16 mouse cellular contexts compared by ENCODE assay signal in genomic region chr1:178847569-178847968, GRCm38 (mm10).
A peak's percentile ranks its signal among the peaks of the same experiment; 100 is the strongest.
DNase-seq lines count a peak whose midpoint lies in the region; ATAC-seq and TF ChIP-seq lines count a peak whose summit lies in the region.
"Had no signal": no experiment of that assay in that cellular context is flagged by ENCODE, and none has a peak within 500 bp of the region (broad histone marks: within the 10 kb centered on the region; RNA-seq: fewer than 3 reads in every experiment).

No protein-coding gene starts in this region.

- no peak overlapping the region for H3K9ac ChIP-seq in forebrain, embryonic 14.5 days (ENCODE audit: low read length)
- H3K9ac ChIP-seq in forebrain, embryonic 13.5 days, result no peak overlapping the region
- no peak overlapping the region for H3K9ac ChIP-seq in forebrain, postnatal 0 days
- no peak overlapping the region for H3K9ac ChIP-seq in forebrain, embryonic 12.5 days
- H3K9ac ChIP-seq in neural tube, embryonic 14.5 days (replicated peaks; ENCODE audit: low read depth, low read length), result no peak overlapping the region
- no peak overlapping the region for H3K9ac ChIP-seq in neural tube, embryonic 15.5 days (replicated peaks)
- H3K9ac ChIP-seq in heart, embryonic 11.5 days (ENCODE audit: low read depth, low read length), result no peak overlapping the region
- H3K9ac ChIP-seq: embryonic facial prominence, embryonic 13.5 days had no signal

- DNase-seq in forebrain, embryonic 14.5 days (ENCODE audit: low spot score), result peak; percentile 63
- DNase-seq in forebrain, postnatal 0 days, result peak; percentile 65
- DNase-seq: adrenal gland, adult 2 months; adrenal gland, postnatal 10 days; adrenal gland, postnatal 25 days; cerebellum, adult 11-12 months; cerebellum, adult 2 months; cerebellum, adult 9-10 months; cerebellum, postnatal 10 days; cerebellum, postnatal 25 days had no signal

- TF ChIP-seq CTCF in forebrain, postnatal 0 days (IDR thresholded peaks at IDR 0.05; ENCODE audit: low read depth), result no peak

- no peak overlapping the region for H3K27ac ChIP-seq in forebrain, embryonic 14.5 days (ENCODE audit: low read depth, low read length)
- no peak overlapping the region for H3K27ac ChIP-seq in forebrain, embryonic 13.5 days
- H3K27ac ChIP-seq in forebrain, postnatal 0 days (ENCODE audit: low read depth, low read length), result no peak overlapping the region
- no peak overlapping the region for H3K27ac ChIP-seq in forebrain, embryonic 12.5 days
- no peak overlapping the region for H3K27ac ChIP-seq in neural tube, embryonic 14.5 days (ENCODE audit: low read depth, low read length)
- no peak overlapping the region for H3K27ac ChIP-seq in neural tube, embryonic 15.5 days (replicated peaks)
- no peak overlapping the region for H3K27ac ChIP-seq in heart, embryonic 11.5 days (ENCODE audit: low read depth, low read length)
- H3K27ac ChIP-seq: embryonic facial prominence, embryonic 13.5 days had no signal

- ATAC-seq in forebrain, embryonic 14.5 days, result no peak
- ATAC-seq in forebrain, embryonic 13.5 days, result no peak
- ATAC-seq in forebrain, postnatal 0 days, result peak; percentile 77
- no peak for ATAC-seq in forebrain, embryonic 12.5 days (ENCODE audit: low FRiP score)
- 0 out of 2 replicates have a peak, but pooled peaks have one; percentile 11 for ATAC-seq in neural tube, embryonic 14.5 days (ENCODE audit: low read depth)
- ATAC-seq in neural tube, embryonic 15.5 days (ENCODE audit: low FRiP score), result no peak
- ATAC-seq in heart, embryonic 11.5 days (replicated peaks; ENCODE audit: insufficient number of reproducible peaks, low FRiP score, low TSS enrichment), result no peak

- no peak overlapping the region for H3K4me3 ChIP-seq in forebrain, embryonic 14.5 days (ENCODE audit: low read depth, low read length)
- no peak overlapping the region for H3K4me3 ChIP-seq in forebrain, embryonic 13.5 days
- no peak overlapping the region for H3K4me3 ChIP-seq in forebrain, postnatal 0 days (ENCODE audit: low read depth, low read length)
- H3K4me3 ChIP-seq in forebrain, embryonic 12.5 days (replicated peaks), result no peak overlapping the region
- H3K4me3 ChIP-seq in neural tube, embryonic 14.5 days (ENCODE audit: low read depth, low read length), result no peak overlapping the region
- no peak overlapping the region for H3K4me3 ChIP-seq in neural tube, embryonic 15.5 days (replicated peaks)
- no peak overlapping the region for H3K4me3 ChIP-seq in heart, embryonic 11.5 days (ENCODE audit: low read depth, low read length)
- H3K4me3 ChIP-seq: embryonic facial prominence, embryonic 13.5 days had no signal

- WGBS in forebrain, embryonic 14.5 days, result 68% methylated on average over 5 of the region's 5 CpGs
- WGBS in forebrain, embryonic 13.5 days, result 84% methylated on average over 5 of the region's 5 CpGs
- WGBS in forebrain, postnatal 0 days, result 51% methylated on average over 5 of the region's 5 CpGs
- 89% methylated on average over 5 of the region's 5 CpGs for WGBS in forebrain, embryonic 12.5 days
- 67% methylated on average over 5 of the region's 5 CpGs for WGBS in neural tube, embryonic 14.5 days
- WGBS in neural tube, embryonic 15.5 days, result 51% methylated on average over 5 of the region's 5 CpGs
- 84% methylated on average over 5 of the region's 5 CpGs for WGBS in heart, embryonic 11.5 days (ENCODE audit: insufficient replicate concordance)

- H3K4me2 ChIP-seq in forebrain, embryonic 14.5 days (ENCODE audit: low read length), result no peak overlapping the region
- H3K4me2 ChIP-seq in forebrain, embryonic 13.5 days, result no peak overlapping the region
- no peak overlapping the region for H3K4me2 ChIP-seq in forebrain, postnatal 0 days (ENCODE audit: low read depth)
- H3K4me2 ChIP-seq in forebrain, embryonic 12.5 days, result no peak overlapping the region
- H3K4me2 ChIP-seq in neural tube, embryonic 14.5 days (ENCODE audit: low read depth, low read length), result no peak overlapping the region
- H3K4me2 ChIP-seq in neural tube, embryonic 15.5 days, result no peak overlapping the region
- H3K4me2 ChIP-seq in heart, embryonic 11.5 days, result no peak overlapping the region
- H3K4me2 ChIP-seq: embryonic facial prominence, embryonic 13.5 days had no signal

- H3K9me3 ChIP-seq in forebrain, embryonic 14.5 days (replicated peaks; ENCODE audit: control insufficient read depth, low read length), result no peaks in the 10 kb centered on the region
- no peaks in the 10 kb centered on the region for H3K9me3 ChIP-seq in forebrain, embryonic 13.5 days (replicated peaks)
- H3K9me3 ChIP-seq in forebrain, postnatal 0 days (ENCODE audit: low read length), result no peaks in the 10 kb centered on the region
- H3K9me3 ChIP-seq in forebrain, embryonic 12.5 days, result no peaks in the 10 kb centered on the region
- H3K9me3 ChIP-seq in neural tube, embryonic 14.5 days (ENCODE audit: control insufficient read depth, low read length), result no peaks in the 10 kb centered on the region
- H3K9me3 ChIP-seq in neural tube, embryonic 15.5 days (replicated peaks), result no peaks in the 10 kb centered on the region
- no peaks in the 10 kb centered on the region for H3K9me3 ChIP-seq in heart, embryonic 11.5 days (replicated peaks; ENCODE audit: control insufficient read depth, low read length)
- H3K9me3 ChIP-seq: embryonic facial prominence, embryonic 13.5 days had no signal

- H3K36me3 ChIP-seq in forebrain, embryonic 14.5 days (ENCODE audit: control insufficient read depth, insufficient read depth, low read length), result no peaks in the 10 kb centered on the region
- H3K36me3 ChIP-seq in forebrain, embryonic 13.5 days (ENCODE audit: poor library complexity, severe bottlenecking), result no peaks in the 10 kb centered on the region
- no peaks in the 10 kb centered on the region for H3K36me3 ChIP-seq in forebrain, postnatal 0 days (ENCODE audit: insufficient read depth)
- H3K36me3 ChIP-seq in forebrain, embryonic 12.5 days (replicated peaks), result no peaks in the 10 kb centered on the region
- no peaks in the 10 kb centered on the region for H3K36me3 ChIP-seq in neural tube, embryonic 14.5 days (ENCODE audit: control insufficient read depth, insufficient read depth, low read length)
- no peaks in the 10 kb centered on the region for H3K36me3 ChIP-seq in neural tube, embryonic 15.5 days
- H3K36me3 ChIP-seq in heart, embryonic 11.5 days (ENCODE audit: control insufficient read depth, insufficient read depth, low read length), result no peaks in the 10 kb centered on the region

- 0 out of 2 replicates have a peak, but pooled peaks cover 8% of the 10 kb centered on the region for H3K4me1 ChIP-seq in forebrain, embryonic 14.5 days (ENCODE audit: control insufficient read depth, insufficient read depth, low read length)
- 0 out of 2 replicates have a peak, but pooled peaks cover 8% of the 10 kb centered on the region for H3K4me1 ChIP-seq in forebrain, embryonic 13.5 days
- no peaks in the 10 kb centered on the region for H3K4me1 ChIP-seq in forebrain, postnatal 0 days (ENCODE audit: insufficient read depth)
- H3K4me1 ChIP-seq in forebrain, embryonic 12.5 days, result peaks cover 6% of the 10 kb centered on the region; the same call in 1 of the 2 replicates
- H3K4me1 ChIP-seq in neural tube, embryonic 14.5 days (ENCODE audit: control insufficient read depth, insufficient read depth, low read length), result no peaks in the 10 kb centered on the region
- H3K4me1 ChIP-seq in neural tube, embryonic 15.5 days, result 0 out of 2 replicates have a peak, but pooled peaks cover 4% of the 10 kb centered on the region
- 0 out of 2 replicates have a peak, but pooled peaks cover 3% of the 10 kb centered on the region for H3K4me1 ChIP-seq in heart, embryonic 11.5 days (ENCODE audit: control insufficient read depth, insufficient read depth, low read length)

- no peaks in the 10 kb centered on the region for H3K27me3 ChIP-seq in forebrain, embryonic 14.5 days (replicated peaks; ENCODE audit: control insufficient read depth, insufficient read depth, low read length)
- H3K27me3 ChIP-seq in forebrain, embryonic 13.5 days, result no peaks in the 10 kb centered on the region
- no peaks in the 10 kb centered on the region for H3K27me3 ChIP-seq in forebrain, postnatal 0 days (ENCODE audit: insufficient read depth, low read length)
- no peaks in the 10 kb centered on the region for H3K27me3 ChIP-seq in forebrain, embryonic 12.5 days
- no peaks in the 10 kb centered on the region for H3K27me3 ChIP-seq in neural tube, embryonic 14.5 days (ENCODE audit: control insufficient read depth, insufficient read depth, low read length)
- no peaks in the 10 kb centered on the region for H3K27me3 ChIP-seq in neural tube, embryonic 15.5 days (replicated peaks)
- H3K27me3 ChIP-seq in heart, embryonic 11.5 days (ENCODE audit: control insufficient read depth, insufficient read depth, low read length), result no peaks in the 10 kb centered on the region
- H3K27me3 ChIP-seq: embryonic facial prominence, embryonic 13.5 days had no signal

Comparison
In these comparisons a context has a peak if more than half of its experiments do, and no peak if none do; other contexts are left out.
1. ATAC-seq: peak in forebrain, postnatal 0 days (single experiment) and neural tube, embryonic 14.5 days (single experiment); none in forebrain, embryonic 14.5 days (single experiment), forebrain, embryonic 13.5 days (single experiment), forebrain, embryonic 12.5 days (single experiment), neural tube, embryonic 15.5 days (single experiment) and heart, embryonic 11.5 days (single experiment).